Mouse (Mus musculus) liver, embryonic 14.5 days (tissue): ENCODE data around the gene Rfwd3.

ENCODE experiments used
- CTCF ChIP-seq: IDR thresholded peaks from 2 replicates; pipeline ENCODE4 v1.5.1; 2016; ENCODE audit warnings: antibody characterized with exemption, low read depth, control low read depth
- EP300 ChIP-seq: IDR thresholded peaks from 2 replicates; pipeline ENCODE4 v1.6.1; 2016; ENCODE audit warnings: antibody characterized with exemption, low read depth

DNA sequence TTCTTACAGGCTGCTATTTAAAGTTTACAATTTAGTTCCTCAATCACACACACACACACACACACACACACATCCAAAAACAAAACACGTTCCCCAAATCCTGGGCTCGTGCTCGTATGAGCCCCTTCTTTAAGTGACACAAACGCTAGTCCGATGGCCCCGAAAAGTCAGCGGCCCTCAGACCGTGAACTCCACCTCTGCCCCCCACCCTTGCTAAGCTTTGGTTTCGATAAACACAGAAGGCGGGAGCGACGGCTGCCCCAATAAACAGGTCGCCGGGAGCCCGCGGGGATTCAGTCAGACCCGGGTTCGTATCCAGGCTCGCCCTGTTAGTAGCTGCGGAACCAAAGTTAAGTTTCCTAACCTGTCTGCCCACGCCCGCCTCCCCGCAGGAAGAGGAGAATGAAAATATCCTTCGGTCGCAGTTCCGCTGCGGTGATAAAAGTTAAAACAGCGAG, 630 bp downstream of the Rfwd3 start:
- TF ChIP-seq EP300 (no peak), CTCF (no peak)
